Mouse (Mus musculus): ENCODE results near the gene Ntn3.

DNA sequence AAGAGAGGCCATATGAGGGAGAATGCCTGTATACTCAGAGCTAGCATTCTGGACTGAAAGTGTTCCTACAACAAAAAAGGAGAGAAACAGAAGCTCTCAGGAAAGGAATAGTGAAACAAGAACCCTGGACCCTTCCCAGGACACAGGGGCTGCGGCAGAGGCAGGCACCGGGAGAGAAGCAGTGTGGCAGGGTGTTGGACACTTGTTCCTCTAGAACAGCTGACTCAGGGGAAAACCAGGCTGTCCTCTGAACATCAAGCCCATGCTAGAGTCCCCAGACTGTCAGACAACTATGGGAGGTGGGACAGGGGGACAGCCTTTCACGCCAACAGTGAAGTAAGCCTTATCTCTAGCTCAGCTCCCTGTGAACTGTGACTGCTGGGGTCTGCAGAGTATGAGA lies 1.3 kb upstream of the Ntn3 start:
- TF ChIP-seq CTCF (IDR thresholded peaks at IDR 0.05; ENCODE audit: extremely low read depth, insufficient read length, insufficient replicate concordance, low read depth, low read length) (no peak), POLR2A (IDR thresholded peaks at IDR 0.05; ENCODE audit: low read depth, low read length) (no peak)

All from small intestine, adult 2 months (tissue).